10 mouse cellular contexts compared by ENCODE assay signal in the genomic region with DNA sequence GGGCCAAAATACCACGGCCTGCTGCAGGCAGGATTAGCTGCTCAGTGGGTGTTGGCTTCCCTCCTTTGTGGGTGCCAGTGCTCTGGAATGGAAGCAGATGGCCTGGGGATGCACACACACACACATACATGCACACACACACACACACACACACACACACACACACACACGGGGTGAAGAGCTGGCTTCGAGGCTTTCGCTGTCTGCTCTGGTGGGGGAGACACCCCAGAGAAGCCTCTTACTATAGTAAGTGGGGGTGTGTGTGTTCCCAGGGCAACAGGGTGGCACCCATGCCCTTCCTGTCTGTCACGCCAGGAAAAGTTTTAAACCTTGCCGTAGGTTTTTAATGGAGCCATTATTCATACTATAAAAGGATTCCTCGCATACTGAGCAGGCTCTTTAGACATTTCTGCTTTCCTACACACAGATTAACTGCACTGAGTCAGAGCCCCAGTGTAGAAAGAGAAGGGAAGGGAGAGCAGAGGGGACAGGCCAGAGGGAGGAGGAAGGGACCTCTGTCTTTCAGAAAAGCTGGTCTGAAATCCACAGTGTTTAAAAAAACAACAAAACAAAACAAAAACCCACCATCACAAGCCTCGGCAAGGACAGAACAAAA. TPM values are rescaled to one million over a fixed set of nuclear protein-coding genes. Genes with fewer than 3 reads are reported as not detected.
DNase-seq lines count a peak whose midpoint lies in the region; ATAC-seq lines count a peak whose summit lies in the region.
"Had no signal": no experiment of that assay in that cellular context is flagged by ENCODE, and none has a peak within 500 bp of the region (broad histone marks: within the 10 kb centered on the region; RNA-seq: fewer than 3 reads in every experiment).

No protein-coding gene starts in this region.

- no peaks in the 10 kb centered on the region for H3K27me3 ChIP-seq in heart, embryonic 14.5 days (ENCODE audit: control insufficient read depth, insufficient read depth, low read length)
- no peaks in the 10 kb centered on the region for H3K27me3 ChIP-seq in hindbrain, embryonic 11.5 days (ENCODE audit: control insufficient read depth, insufficient read depth, low read length)
- H3K27me3 ChIP-seq in midbrain, embryonic 14.5 days (ENCODE audit: control insufficient read depth, insufficient read depth, low read length), result no peaks in the 10 kb centered on the region

- no peak for DNase-seq in heart, adult 11 months
- DNase-seq in brain, adult 2 months (ENCODE audit: low read depth, low spot score), result peak; percentile 75
- DNase-seq in hindbrain, embryonic 11.5 days (ENCODE audit: low spot score), result peak; percentile 21
- DNase-seq in midbrain, embryonic 14.5 days, result peak; percentile 35
- no peak for DNase-seq in spleen, postnatal 10 days (ENCODE audit: low spot score in 2 of 2)
- no peak for DNase-seq in thymus, postnatal 14 days
- DNase-seq: cerebellum, adult 9-11 months; liver, postnatal 0 days had no signal

- H3K36me3 ChIP-seq in heart, embryonic 14.5 days (ENCODE audit: control insufficient read depth, insufficient read depth, low read length), result peaks cover 26% of the 10 kb centered on the region
- H3K36me3 ChIP-seq in hindbrain, embryonic 11.5 days (ENCODE audit: control insufficient read depth, insufficient read depth, low read length), result 0 out of 2 replicates have a peak, but pooled peaks cover 2% of the 10 kb centered on the region
- peaks cover 17% of the 10 kb centered on the region for H3K36me3 ChIP-seq in midbrain, embryonic 14.5 days (ENCODE audit: control insufficient read depth, insufficient read depth, low read length)

- H3K4me2 ChIP-seq in heart, embryonic 14.5 days (ENCODE audit: low read length), result no peak overlapping the region
- H3K4me2 ChIP-seq in hindbrain, embryonic 11.5 days (replicated peaks; ENCODE audit: low read depth, low read length), result no peak overlapping the region
- no peak overlapping the region for H3K4me2 ChIP-seq in midbrain, embryonic 14.5 days (ENCODE audit: low read length)

- ATAC-seq in heart, embryonic 14.5 days (ENCODE audit: insufficient number of reproducible peaks, insufficient read depth, low FRiP score, low read depth), result no peak
- peak; percentile 70 for ATAC-seq in hindbrain, embryonic 11.5 days (ENCODE audit: low FRiP score)
- peak; percentile 49; the same call in 1 of the 2 replicates for ATAC-seq in midbrain, embryonic 14.5 days (ENCODE audit: low FRiP score, low TSS enrichment)
- no peak for ATAC-seq in megakaryocyte, adult 5-6 weeks (ENCODE audit: poor library complexity, severe bottlenecking)
- ATAC-seq: liver, postnatal 0 days had no signal

- 66% methylated on average over 8 of the region's 8 CpGs for WGBS in heart, embryonic 14.5 days
- WGBS in hindbrain, embryonic 11.5 days, result 42% methylated on average over 8 of the region's 8 CpGs
- WGBS in midbrain, embryonic 14.5 days, result 5% methylated on average over 8 of the region's 8 CpGs

- H3K9ac ChIP-seq in heart, embryonic 14.5 days (ENCODE audit: low read length), result no peak overlapping the region
- no peak overlapping the region for H3K9ac ChIP-seq in hindbrain, embryonic 11.5 days (ENCODE audit: low read depth, low read length)
- no peak overlapping the region for H3K9ac ChIP-seq in midbrain, embryonic 14.5 days (replicated peaks; ENCODE audit: low read length)
- H3K9ac ChIP-seq: liver, postnatal 0 days had no signal

- H3K4me3 ChIP-seq in heart, embryonic 14.5 days (ENCODE audit: control insufficient read depth in 1 of 2, insufficient read depth in 1 of 2, low read depth in 1 of 2, low read length in 2 of 2), result no peak overlapping the region
- no peak overlapping the region for H3K4me3 ChIP-seq in hindbrain, embryonic 11.5 days (ENCODE audit: low read depth, low read length)
- no peak overlapping the region for H3K4me3 ChIP-seq in midbrain, embryonic 14.5 days (replicated peaks; ENCODE audit: low read depth, low read length)

- peak overlapping the region; percentile 42 to 63; a peak in 3 of 4 replicates for H3K27ac ChIP-seq in heart, embryonic 14.5 days (replicated peaks in 1 of 2; ENCODE audit: control insufficient read depth in 1 of 2, insufficient read depth in 1 of 2, low read depth in 2 of 2, low read length in 2 of 2)
- H3K27ac ChIP-seq in hindbrain, embryonic 11.5 days (ENCODE audit: low read depth, low read length), result peak overlapping the region; percentile 19; the same call in 1 of the 2 replicates
- H3K27ac ChIP-seq in midbrain, embryonic 14.5 days (replicated peaks; ENCODE audit: low read depth, low read length), result 0 out of 2 replicates have a peak overlapping the region, but pooled peaks have one; percentile 32

- H3K4me1 ChIP-seq in heart, embryonic 14.5 days (ENCODE audit: control insufficient read depth in 2 of 2, insufficient read depth in 2 of 2, low read length in 2 of 2), result peaks cover 13 to 19% of the 10 kb centered on the region in 2 experiments
- H3K4me1 ChIP-seq in hindbrain, embryonic 11.5 days (replicated peaks; ENCODE audit: control insufficient read depth, insufficient read depth, low read length), result peaks cover 4% of the 10 kb centered on the region; the same call in 1 of the 2 replicates
- 0 out of 2 replicates have a peak, but pooled peaks cover 10% of the 10 kb centered on the region for H3K4me1 ChIP-seq in midbrain, embryonic 14.5 days (ENCODE audit: control insufficient read depth, insufficient read depth, low read length)

- no peaks in the 10 kb centered on the region for H3K9me3 ChIP-seq in heart, embryonic 14.5 days (ENCODE audit: control insufficient read depth, low read length)
- no peaks in the 10 kb centered on the region for H3K9me3 ChIP-seq in hindbrain, embryonic 11.5 days (ENCODE audit: control insufficient read depth, low read length)
- no peaks in the 10 kb centered on the region for H3K9me3 ChIP-seq in midbrain, embryonic 14.5 days (ENCODE audit: control insufficient read depth, low read length)

RNA-seq across cellular contexts. Expression of a gene that starts 32.9 kb away (rescaled TPM):
- 486 and 537 TPM in 2 replicates for polyA plus RNA-seq in heart, embryonic 14.5 days (2014; fragmentation: Nextera tagmentation; extraction: Ambion mirVana)
- 89.9 and 93.0 TPM in 2 replicates for polyA plus RNA-seq in hindbrain, embryonic 11.5 days (2014; fragmentation: Nextera tagmentation; extraction: Ambion mirVana)
- 80.9 and 84.7 TPM in 2 replicates for polyA plus RNA-seq in midbrain, embryonic 14.5 days (2014; fragmentation: Nextera tagmentation; extraction: Ambion mirVana)
- total RNA-seq in megakaryocyte, adult 5-6 weeks (2015), result 67.9 and 69.6 TPM in 2 replicates
- total RNA-seq in megakaryocyte, adult 5-6 weeks (2017), result 120 and 132 TPM in 2 replicates

Comparison
In these comparisons a context has a peak if more than half of its experiments do, and no peak if none do; other contexts are left out.
1. ATAC-seq: peak in hindbrain, embryonic 11.5 days (single experiment) and midbrain, embryonic 14.5 days (single experiment); none in heart, embryonic 14.5 days (single experiment) and megakaryocyte, adult 5-6 weeks (single experiment).
2. DNase-seq: peak in brain, adult 2 months (single experiment), hindbrain, embryonic 11.5 days (single experiment) and midbrain, embryonic 14.5 days (single experiment); none in heart, adult 11 months (single experiment), spleen, postnatal 10 days (0 of 2) and thymus, postnatal 14 days (single experiment).
3. Peak in every context shown above with its lines, with median percentiles within 50 percentile points of each other: H3K27ac ChIP-seq.